Mouse (Mus musculus) telencephalon, adult 2 months (tissue): ENCODE data around the gene Pilra.

Experiments
- DNase-seq: peaks from one replicate; pipeline ENCODE4 v3.0.0-alpha.2; 2011; ENCODE audit warnings: low read depth, low spot score

The Pilra gene

DNA sequence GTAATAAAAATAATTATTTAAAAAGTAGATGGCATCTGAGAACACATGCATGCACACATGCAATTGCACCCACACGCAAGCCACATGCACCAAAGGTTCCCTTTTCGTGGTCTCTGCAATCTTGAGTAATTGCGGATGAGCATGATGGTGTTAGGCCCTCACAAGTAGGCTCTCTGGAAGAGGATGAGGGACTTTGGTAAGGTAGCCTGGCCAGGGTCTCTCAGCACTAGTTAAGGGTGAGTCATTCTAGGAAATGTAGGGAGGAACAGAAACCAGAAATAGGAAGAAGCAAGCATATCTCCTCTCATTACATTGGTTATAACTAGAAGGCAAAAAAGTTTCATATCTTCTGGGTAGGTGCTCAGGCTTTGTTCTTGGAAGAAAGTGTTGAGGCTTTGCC lies 11.1 kb downstream of the Pilra start:
- no peak for DNase-seq

DNA sequence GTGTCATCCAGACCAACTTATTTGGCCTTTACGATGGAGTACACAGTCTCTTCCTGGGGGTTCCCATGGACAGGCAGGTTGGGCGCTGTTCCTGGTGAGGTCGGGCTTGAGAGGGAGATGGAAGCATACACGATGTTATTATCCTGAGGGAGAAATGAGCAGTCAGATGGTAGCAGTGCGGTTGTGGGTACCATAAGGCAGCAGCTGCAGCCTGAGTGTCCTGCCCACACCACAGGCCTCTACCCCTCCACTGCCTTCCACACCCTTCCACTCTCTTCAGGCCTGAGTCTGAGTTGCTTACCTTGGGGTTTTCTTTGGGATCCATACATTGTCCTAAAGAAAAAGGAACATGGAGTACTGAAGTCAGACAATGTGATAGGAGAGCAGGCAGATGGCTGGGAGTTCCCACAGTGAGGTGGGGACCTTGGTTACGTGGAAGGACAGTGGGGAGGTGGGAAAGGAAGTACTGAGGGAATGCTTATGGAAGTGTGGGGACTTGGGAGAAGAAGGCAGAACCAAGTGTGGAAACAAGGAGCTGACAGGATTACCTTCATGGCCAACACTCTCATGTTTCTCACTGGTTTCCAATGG lies 12.5 kb downstream of the Pilra start:
- no peak for DNase-seq

DNA sequence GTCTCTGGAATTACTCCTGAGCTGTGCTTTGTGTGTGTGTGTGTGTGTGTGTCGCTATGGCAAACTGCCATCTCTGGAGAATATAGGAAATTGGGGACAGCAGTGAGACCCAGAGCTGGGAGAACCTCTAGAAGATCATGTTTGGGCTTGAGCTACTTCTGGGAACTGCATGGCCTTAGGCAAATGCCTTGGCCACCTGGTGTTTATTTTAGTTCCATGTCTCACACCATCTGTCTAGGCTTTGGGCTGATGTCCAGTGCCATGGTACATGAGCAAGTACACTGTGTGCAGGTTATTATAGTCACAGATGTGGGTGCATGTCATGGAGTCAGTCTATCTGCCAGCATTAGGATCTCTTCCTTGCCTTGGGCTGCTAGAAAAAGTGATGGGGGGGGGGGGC lies 13.5 kb downstream of the Pilra start:
- DNase-seq: no peak

DNA sequence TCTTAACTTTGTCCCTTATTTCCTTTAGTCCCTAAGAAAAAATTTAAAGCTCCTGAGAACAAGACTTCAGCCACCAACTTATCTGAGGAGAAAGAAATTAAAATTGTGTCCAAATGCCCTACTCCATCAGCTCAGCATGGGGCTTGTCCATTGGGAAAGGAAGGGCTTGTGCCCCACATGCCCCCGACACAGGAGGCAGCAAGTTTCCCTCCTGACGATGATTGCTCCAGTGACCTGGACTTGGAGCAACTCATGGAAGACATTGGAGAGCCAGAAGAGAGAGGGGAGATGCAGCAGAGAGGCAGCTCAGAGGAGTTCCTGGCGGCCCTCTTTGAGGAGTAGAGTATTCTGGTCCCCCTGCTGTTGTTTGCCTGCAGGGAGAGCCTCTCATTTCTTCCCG lies 14.0 kb downstream of the Pilra start:
- no peak for DNase-seq

DNA sequence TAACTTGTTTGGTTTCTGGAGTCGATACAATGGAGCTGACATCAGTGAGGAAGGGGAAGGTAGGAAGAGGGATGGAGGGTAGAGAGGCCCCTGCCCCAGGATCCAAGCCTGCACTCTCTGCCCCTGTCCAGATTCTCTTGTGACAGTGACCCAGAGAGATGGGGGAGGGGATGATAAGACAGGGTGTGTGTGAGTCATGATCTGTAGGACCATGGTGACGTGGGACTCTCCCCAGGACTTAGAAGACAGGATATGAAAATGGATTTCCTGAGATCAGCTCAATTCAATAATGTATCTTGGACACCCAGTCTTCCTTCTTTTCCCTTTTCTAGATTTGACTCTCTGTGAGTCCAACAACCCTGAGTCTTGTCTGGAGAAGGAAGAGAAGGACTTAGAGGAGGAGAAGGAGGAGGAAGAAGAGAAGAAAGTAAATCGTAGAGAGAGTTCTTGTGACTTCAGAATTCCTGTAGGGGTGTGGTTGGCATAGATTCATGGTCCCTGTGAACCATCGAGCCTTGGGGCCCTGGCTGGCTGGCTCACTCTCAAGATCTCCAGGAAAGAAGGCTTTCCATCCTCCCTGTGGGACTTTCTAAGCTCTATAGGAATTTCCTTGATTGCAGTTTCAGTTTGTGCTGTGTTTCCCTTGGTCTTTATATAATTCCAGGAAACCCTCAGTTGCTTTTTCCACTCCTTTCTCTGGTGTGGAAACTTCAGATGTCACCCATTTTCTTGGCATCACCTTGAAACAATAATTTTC lies 18.4 kb downstream of the Pilra start:
- DNase-seq: no peak

DNA sequence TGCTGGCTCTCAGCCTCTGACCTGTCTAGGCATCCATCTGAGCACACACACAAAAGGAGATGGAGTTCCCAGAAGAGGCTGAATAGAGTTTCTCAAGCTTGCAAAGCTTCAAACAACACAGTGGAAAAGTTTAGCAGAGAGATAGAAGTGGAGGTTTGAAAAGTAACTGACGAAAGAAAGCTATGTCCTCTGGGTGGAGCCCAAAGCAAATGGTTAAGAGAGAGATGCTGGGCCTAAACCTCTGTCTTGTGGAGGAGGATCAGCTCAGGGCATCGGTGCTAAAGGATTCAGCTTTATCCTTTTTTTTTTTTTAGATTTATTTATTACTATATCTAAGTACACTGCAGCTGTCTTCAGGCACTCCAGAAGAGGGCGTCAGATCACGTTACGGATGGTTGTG lies 27.8 kb downstream of the Pilra start:
- DNase-seq: no peak

DNA sequence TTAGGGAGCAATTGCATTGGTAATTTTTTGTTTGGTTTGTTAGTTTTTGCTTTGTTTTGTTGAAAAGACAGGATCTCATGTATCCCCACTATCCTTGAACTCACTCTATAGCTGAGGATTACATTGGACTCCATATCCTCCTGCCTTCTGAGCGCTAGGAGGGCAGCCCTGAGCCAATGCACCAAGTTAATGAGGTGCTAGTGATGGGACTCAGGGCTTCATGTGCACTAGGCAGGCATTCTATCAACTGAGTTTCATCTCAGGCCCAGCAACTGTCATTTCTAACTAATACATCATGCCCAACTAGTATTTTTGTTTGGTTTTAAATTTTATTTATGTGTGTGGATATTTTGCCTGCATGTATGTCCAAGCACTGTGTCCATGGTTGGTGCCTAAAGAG lies 29.9 kb downstream of the Pilra start:
- no peak for DNase-seq

DNA sequence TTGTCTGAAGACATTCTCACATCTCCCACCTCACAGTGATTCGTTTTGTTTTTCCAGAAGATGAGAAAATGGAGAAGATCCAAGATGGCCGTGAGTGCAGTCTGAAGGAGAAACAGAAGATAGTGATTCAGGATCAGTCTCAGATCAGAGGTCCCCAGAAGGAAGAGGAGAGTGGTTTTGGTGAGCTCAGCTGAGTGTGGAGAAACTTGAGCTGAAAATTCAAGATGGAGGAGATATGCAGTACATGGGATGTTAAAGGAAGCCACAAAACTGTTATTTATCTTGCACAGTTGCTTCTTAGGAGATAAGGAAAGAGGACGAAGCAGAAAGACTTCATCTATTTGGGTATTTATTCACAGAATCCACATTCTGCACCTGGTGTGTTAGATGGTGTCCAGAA lies 35.2 kb downstream of the Pilra start:
- DNase-seq: no peak

DNA sequence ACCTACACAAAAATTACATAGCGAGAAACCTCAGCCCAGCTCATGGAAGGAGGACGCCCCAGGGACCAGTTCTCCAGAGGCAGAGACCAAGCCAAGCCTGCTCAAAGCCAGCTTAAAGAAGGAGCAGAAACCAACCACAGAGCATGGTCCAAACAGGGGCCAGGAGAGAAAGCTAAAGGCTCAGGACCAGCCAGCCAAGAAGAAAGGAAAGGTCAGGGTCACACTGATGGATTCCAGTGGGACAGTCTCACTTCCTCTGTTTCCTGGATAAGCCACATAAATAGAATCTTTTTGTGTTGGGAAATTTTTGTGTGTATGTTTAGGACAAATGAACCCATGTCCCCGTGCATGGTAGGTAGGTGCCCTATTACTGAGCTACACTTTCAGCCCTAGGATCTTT lies 39.5 kb downstream of the Pilra start:
- DNase-seq: no peak

DNA sequence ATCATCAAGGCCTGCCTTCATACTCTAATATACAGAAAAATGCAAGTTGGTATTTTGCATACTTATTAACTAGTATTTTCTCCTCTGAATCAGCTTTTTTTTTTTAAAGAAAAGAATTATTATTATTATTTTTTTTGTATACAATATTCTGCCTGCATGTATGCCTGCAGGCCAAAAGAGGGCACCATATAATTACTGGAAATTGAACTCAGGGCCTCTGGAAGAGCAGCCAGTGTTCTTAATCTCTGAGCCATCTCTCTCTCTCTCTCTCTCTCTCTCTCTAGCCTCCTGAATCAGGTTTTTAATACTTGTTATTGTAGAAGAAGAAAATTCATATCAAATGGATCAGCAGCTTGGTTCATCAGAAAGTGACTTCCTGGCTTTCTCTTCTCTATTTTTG lies 44.5 kb downstream of the Pilra start:
- no peak for DNase-seq

DNA sequence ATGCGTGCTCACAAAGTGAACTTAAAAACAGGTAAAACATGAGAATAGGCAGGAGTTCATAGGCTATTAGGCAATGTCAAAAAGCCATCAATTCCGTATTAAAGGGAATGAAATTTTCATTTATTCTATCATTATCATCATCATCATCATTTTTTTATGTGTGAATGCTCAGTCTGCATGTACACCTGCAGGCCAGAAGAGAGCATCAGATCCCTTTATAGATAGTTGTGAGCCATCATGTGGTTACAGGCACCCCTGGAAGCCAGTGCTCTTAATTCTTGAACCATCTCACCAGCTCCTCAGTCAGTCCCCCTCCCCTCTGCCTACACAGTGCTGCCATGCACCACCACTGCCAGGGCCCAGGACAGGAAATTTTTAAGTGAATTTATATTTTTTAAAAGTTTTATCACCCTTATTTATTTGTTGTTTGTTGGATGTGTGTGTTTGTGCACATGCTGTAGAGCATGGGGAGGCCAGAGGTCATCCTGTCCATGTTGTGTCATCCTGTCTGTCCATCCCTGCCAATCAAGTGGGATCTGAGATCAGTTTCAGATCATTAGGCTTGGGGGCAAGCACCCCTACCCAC lies 47.0 kb downstream of the Pilra start:
- no peak for DNase-seq

DNA sequence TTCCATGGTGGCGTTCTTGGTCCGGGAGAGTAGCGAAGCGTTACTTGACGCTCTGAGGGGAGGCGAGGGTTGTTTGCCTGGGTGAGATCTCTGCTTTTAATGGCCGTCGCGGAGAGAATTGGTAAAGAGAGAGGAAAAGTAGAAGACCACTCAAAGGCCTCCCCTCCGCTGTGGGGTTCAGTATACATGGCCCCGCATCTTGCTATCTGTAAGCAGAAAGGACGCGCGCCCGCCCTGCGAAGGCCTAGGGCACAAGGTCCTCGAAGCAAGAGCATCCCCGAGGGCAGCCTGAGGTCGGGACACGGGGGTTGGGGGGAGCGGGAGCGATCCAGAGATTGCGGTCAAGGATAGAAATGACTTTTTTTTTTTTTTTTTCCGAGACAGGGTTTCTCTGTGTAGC lies 47.9 kb downstream of the Pilra start:
- DNase-seq: no peak

DNA sequence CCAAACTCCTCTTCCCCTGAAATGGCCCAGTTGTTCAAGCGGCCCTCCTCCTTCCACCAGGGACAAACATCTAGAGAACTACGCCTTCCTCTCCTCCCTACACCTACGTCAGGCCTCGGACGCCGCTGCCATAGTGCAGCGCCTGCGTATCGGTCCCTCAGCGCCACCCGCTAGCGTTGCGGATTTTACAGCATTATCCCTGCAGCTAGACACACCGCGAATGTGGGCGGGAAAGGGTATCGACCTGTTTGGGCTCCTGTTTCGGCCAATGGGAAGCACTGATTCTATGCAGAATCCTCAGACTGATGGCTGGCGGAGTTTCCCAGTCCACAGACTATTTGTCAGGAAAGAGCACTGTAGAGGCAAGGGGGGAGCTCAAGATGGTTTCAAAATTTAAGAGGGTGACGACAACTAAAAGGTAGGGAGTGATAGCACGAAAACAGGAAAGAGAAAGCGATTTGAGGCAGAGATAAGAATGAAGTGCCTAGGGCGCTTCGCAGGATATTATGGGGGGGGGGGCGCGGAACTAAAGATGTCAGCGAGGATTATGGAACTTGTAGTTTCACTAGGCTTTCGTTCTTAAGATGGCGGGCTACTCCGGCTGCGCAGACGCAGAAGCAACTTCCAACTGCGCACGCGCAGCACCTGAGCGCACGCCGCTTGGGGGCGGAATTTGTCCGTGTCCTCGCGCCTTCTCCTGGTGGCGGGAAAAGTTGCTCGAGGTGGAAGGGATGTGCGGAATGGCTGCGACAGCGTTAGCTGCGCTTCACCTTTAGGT lies 48.7 kb downstream of the Pilra start, which contains the start of the genes Mepce and Zcwpw1:
TSS of gene Mepce (minus strand) at position 505 of the 778 bp plus-strand sequence.
TSS of gene Zcwpw1 (plus strand) at position 648 of the 778 bp plus-strand sequence.
- DNase-seq: peak; percentile 95

DNA sequence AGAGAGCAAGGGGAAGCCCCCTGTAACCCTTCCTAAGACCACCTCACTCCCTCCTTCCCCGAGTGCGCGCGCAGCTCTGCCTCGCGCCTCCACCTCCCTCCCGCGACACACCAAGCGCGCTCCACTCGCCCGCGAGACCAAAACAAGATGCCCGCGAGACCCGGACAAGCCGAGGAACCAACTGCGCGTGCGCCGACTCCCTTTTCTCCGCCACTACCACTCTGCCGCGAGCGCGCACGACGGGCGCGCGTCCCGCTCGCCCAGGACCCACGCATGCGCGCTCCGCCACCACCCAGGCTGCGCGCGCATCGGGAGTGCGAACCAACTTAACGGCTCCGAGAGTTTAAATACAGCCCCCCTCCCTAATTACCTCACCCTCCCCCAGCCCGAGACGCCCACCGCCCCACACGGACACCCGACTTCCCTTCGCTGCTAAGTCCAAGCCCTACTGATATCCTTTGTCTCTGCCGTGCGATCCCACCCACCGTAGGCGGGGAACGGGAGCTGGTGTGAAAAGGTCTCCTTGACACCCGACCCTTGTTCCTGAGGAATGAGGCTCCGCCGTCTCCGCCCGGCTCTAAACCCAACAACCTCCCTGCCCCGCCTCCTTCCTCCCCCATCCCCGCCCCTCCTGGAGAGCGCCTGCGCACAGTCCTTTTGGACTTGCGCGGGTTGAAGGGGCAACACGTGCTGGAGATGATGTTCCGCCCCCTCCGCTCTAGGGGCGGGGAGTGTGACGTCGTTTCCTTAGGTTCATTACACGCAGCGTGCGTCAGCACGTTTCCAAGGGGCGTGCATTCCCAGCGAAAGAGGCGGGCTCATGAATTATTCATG lies 49.8 kb downstream of the Pilra start:
- peak; percentile 99 for DNase-seq

DNA sequence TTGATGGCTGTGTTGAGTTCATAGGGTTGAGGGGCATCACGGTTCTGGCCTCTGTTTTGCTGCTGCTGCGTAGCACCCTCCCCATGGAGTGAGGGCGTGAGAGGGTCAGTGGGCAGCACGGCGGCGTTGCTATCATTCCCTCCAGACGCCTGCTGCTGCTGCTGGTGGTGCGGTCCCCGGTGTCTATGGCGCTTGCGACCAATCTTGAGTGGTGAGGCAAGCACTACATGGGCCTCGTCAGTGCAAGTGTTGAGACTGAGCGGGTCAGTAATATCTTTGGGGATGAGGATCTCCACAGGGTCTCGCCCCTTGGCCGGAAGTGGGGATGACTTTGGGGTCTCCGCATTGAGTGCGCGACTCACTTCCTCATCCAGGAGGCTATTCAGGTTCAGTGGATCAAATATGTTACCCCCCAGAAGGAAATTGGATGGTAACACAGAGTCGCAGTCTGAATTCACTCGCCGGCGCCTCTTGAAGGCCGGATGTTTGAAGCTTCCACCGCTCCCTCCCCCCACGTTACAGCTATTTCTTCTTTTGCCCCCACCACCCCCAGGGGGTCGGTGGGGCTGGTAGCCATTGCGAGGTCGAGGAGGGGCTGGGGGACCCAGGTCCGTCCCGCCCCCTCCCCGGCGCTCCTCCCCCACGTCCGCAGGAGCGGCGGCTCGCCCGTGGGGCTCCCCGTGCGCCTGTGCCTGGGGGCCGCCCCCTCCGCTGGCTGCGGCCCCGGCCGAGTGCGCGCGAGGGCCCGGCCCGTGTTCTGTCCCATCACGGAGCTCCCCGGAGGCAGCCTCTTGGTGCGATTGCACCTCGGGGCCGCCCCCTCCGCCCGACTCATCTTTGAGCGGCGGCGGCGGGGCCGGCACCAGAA lies 50.7 kb downstream of the Pilra start:
- no peak for DNase-seq

DNA sequence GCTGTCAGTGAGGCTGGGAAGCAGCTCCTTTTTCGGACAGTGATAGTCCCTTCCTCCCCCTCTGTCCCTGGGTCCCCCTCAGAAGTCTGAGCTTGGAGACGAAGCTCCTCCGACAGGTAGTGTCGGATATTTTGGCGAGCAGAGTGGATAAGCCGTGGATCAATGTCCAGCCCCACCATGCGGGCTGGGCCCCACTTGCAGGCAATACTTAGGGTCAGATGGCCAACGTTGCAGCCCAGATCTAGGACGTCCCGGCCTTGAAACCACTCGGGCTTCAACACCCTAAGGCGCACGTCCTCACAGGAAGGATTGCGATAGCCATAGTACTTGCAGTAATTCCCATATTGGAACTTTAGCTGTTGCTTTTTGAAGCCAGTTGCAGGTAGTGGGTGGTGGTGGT lies 51.5 kb downstream of the Pilra start:
- DNase-seq: no peak

DNA sequence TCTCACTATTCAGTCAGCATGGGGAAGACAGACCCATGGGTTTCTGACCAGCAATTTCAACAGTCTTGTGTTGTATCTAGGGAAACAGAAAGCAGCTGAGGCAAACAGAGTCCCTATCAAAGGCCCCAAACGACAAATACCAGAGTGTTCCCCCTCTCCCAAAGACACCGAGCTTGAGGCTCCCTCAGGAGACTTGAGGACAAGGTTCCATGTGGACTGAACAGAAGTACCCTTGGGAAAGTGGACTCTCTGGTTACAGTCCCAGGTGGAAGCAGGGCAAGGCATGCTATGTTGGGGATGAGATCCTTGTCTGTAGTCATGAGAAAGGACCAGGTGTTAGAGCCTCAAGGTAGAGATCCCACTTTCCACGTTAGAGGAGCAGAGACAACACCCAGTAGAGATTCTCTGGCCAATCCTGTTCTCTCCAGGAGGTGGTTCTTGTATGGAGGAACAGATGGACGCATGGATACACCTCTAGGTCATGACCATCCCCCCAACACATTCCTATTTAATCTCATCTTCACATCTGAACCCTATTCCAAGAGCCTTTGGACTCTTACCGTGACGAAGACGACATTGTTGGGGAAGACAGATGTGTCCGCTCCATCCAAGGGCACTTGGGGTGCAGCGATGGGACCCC lies 52.1 kb downstream of the Pilra start:
- DNase-seq: no peak

DNA sequence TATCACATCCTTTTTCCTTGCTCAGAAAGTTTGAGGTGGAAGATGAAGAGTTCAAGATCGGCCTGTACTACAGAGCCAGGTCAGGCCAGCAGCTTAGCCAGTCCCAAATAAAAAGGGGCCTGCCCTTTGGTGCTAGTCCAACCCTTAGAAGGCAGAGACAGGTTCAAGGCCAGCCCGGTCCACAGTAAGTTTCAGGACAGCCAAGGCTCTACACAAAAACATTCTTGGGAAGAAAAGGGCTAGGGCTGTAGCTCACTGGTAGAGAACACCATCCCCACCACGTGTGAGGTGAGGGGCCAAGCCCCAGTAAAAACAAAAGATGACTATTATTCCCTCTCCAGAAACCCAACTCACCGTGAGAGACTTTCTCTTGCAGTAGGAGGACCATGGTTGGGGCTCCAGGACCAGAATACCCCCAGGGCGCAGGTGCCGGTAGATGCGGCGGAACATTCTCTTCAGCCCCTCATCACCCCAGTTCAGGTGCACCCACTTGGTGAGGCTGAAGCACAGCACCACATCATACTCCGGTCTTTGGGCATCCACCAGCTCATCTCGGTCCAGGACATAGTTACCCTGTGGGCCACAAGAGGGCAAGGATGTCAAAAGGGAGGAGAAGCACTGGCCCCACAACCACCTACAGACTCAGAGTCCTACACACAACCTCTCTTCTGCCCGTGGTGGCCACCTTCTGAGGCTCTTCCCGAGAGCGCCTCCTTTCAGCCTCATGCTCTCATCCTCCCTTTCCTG lies 53.1 kb downstream of the Pilra start:
- no peak for DNase-seq

DNA sequence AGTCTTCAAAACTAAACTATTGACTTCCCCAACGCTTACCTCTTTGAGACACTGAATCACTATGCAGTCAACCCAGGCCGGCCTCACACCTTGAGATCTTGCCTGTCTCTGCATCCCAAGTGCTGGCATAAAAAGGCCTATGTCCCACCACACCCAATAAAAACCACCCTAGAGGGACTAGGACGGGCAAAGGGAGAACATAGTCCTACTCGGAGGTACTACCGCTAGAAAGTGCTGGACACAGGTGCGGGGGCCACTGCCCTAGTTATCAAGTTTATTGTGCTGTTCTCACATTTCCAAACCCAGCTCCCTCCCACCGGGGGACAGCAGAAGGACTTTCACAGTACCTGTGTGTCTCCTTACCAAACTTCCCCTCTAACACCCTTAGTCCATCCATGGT lies 54.4 kb downstream of the Pilra start:
- no peak for DNase-seq
